Mouse (Mus musculus) layer of hippocampus, adult 18-20 months (tissue): Measurements from ENCODE around the gene Zfyve27. TPM values are rescaled to one million over a fixed set of nuclear protein-coding genes. Genes with fewer than 3 reads are reported as not detected.

Experiments used
- DNase-seq, 2 experiments: peaks; one replicate each; pipeline ENCODE4 v3.0.0; 2022; ENCODE audit warnings: low spot score in 2 of 2
- long read RNA-seq: library from polyadenylated mRNA; stranded (forward); transcript quantifications from one replicate; pipeline ENCODE4 v2.0.0, GENCODE M21; 2021
- total RNA-seq, 2 experiments: library from RNA; stranded (reverse); gene quantifications; 2 replicates each; pipeline ENCODE4 v1.2.3; 2021

Zfyve27 gene
- total RNA-seq: 10 to 100 TPM; 90.6 to 94.5 TPM
- long read RNA-seq, full-length matches to known transcripts: 27 of 64 reads
- long read RNA-seq, partial matches to known transcripts: 11 of 64 reads
- long read RNA-seq, other reads (novel, unspliced or antisense): 26 of 64 reads

GRCm38 (mm10) chr19:42163764-42164163 is at the start of gene Zfyve27:
Gene Zfyve27, plus strand, starts transcription at chr19:42163951.
- DNase-seq: no peak

GRCm38 (mm10) chr19:42115783-42116335 is 47.9 kb upstream of the Zfyve27 start:
- DNase-seq: no peak

GRCm38 (mm10) chr19:42118142-42118541 is 45.6 kb upstream of the Zfyve27 start:
- no peak for DNase-seq

- DNase-seq: no peak
Measured at GRCm38 (mm10) chr19:42118596-42118995, 45.2 kb upstream of the Zfyve27 start.

- no peak for DNase-seq
Measured at GRCm38 (mm10) chr19:42120451-42120850, 43.3 kb upstream of the Zfyve27 start.

- DNase-seq: peak in 1 of 2 experiments; percentile 29
Measured at GRCm38 (mm10) chr19:42124684-42125083, 39.1 kb upstream of the Zfyve27 start.

GRCm38 (mm10) chr19:42125501-42126218 is 38.1 kb upstream of the Zfyve27 start:
- no peak for DNase-seq

GRCm38 (mm10) chr19:42126219-42126605 is 37.5 kb upstream of the Zfyve27 start:
- DNase-seq: no peak

- DNase-seq: no peak
Measured at GRCm38 (mm10) chr19:42127024-42127423, 36.7 kb upstream of the Zfyve27 start.

GRCm38 (mm10) chr19:42128052-42128740 is 35.6 kb upstream of the Zfyve27 start:
- no peak for DNase-seq

- DNase-seq: peak; percentile 97 to 99
Measured at GRCm38 (mm10) chr19:42128787-42129508, 34.8 kb upstream of the Zfyve27 start, which contains the start of gene Avpi1. Gene Avpi1, minus strand, starts transcription at chr19:42129059.

GRCm38 (mm10) chr19:42129509-42130293 is 34.0 kb upstream of the Zfyve27 start:
- DNase-seq: no peak

- DNase-seq: no peak
Measured at GRCm38 (mm10) chr19:42130294-42130606, 33.5 kb upstream of the Zfyve27 start.

- no peak for DNase-seq
Measured at GRCm38 (mm10) chr19:42131101-42131500, 32.6 kb upstream of the Zfyve27 start.

- no peak for DNase-seq
Measured at GRCm38 (mm10) chr19:42135070-42135469, 28.7 kb upstream of the Zfyve27 start.

GRCm38 (mm10) chr19:42136126-42136525 is 27.6 kb upstream of the Zfyve27 start:
- DNase-seq: no peak

GRCm38 (mm10) chr19:42137167-42137672 is 26.5 kb upstream of the Zfyve27 start:
- no peak for DNase-seq

GRCm38 (mm10) chr19:42138517-42139285 is 25.1 kb upstream of the Zfyve27 start:
- no peak for DNase-seq

- no peak for DNase-seq
Measured at GRCm38 (mm10) chr19:42139724-42140517, 23.8 kb upstream of the Zfyve27 start.
